Mouse (Mus musculus) heart, embryonic 11.5 days (tissue): ENCODE measurements around the gene Ubash3a. TPM values are rescaled to one million over a fixed set of nuclear protein-coding genes. Genes with fewer than 3 reads are reported as not detected.

ENCODE experiments used
- ATAC-seq: fragments of 200-750 bp; cut with Nextera tagmentation; replicated peaks from 2 replicates; pipeline ENCODE4 v1.8.0; 2017; ENCODE audit warnings: moderate library complexity; ENCODE audit not compliant: insufficient number of reproducible peaks, low FRiP score, low TSS enrichment
- H3K27ac ChIP-seq: fragments of 300-500 bp; sonication (generic); 2 replicates; pipeline ENCODE4 v1.5.1; 2014; ENCODE audit warnings: mild to moderate bottlenecking, low read depth, low read length
- H3K27me3 ChIP-seq: fragments of 300-500 bp; sonication (generic); 2 replicates; pipeline ENCODE4 v1.6.1; 2014; ENCODE audit warnings: mild to moderate bottlenecking, low read length, mixed read lengths; ENCODE audit not compliant: control insufficient read depth, insufficient read depth
- H3K36me3 ChIP-seq: fragments of 300-500 bp; sonication (generic); 2 replicates; pipeline ENCODE4 v1.6.1; 2014; ENCODE audit warnings: mild to moderate bottlenecking, low read length, moderate library complexity, mixed read lengths; ENCODE audit not compliant: control insufficient read depth, insufficient read depth
- H3K4me1 ChIP-seq: fragments of 300-500 bp; sonication (generic); 2 replicates; pipeline ENCODE4 v1.6.1; 2014; ENCODE audit warnings: low read length; ENCODE audit not compliant: control insufficient read depth, insufficient read depth
- H3K4me2 ChIP-seq: fragments of 300-500 bp; sonication (generic); 2 replicates; pipeline ENCODE4 v1.6.1; 2014; ENCODE audit warnings: mild to moderate bottlenecking, moderate library complexity
- H3K4me3 ChIP-seq: fragments of 300-500 bp; sonication (generic); 2 replicates; pipeline ENCODE4 v1.5.1; 2014; ENCODE audit warnings: low read depth, low read length
- H3K9ac ChIP-seq: fragments of 300-500 bp; sonication (generic); 2 replicates; pipeline ENCODE4 v1.6.1; 2014; ENCODE audit warnings: mild to moderate bottlenecking, low read depth, low read length, moderate library complexity
- H3K9me3 ChIP-seq: fragments of 300-500 bp; sonication (generic); replicated peaks from 2 replicates; pipeline ENCODE4 v1.6.1; 2016; ENCODE audit warnings: low read length; ENCODE audit not compliant: control insufficient read depth
- WGBS: fragments of 180-500 bp; shearing (Covaris S2); extraction: QIAGEN DNeasy Blood & Tissue Kit; methylation state at CpG from one replicate; pipeline ENCODE4 v1.1.7; 2014; ENCODE audit not compliant: insufficient replicate concordance; 5-methylcytosine and 5-hydroxymethylcytosine counted together
- polyA plus RNA-seq: library from polyadenylated mRNA; unstranded; fragments of >200 nt; fragmentation: Nextera tagmentation; extraction: Ambion mirVana; gene quantifications from 2 replicates; pipeline ENCODE4 v1.2.1, GENCODE M21; 2014

The Ubash3a gene
- polyA plus RNA-seq, 1 experiment from 2014 or later, result 2.9 TPM

DNA sequence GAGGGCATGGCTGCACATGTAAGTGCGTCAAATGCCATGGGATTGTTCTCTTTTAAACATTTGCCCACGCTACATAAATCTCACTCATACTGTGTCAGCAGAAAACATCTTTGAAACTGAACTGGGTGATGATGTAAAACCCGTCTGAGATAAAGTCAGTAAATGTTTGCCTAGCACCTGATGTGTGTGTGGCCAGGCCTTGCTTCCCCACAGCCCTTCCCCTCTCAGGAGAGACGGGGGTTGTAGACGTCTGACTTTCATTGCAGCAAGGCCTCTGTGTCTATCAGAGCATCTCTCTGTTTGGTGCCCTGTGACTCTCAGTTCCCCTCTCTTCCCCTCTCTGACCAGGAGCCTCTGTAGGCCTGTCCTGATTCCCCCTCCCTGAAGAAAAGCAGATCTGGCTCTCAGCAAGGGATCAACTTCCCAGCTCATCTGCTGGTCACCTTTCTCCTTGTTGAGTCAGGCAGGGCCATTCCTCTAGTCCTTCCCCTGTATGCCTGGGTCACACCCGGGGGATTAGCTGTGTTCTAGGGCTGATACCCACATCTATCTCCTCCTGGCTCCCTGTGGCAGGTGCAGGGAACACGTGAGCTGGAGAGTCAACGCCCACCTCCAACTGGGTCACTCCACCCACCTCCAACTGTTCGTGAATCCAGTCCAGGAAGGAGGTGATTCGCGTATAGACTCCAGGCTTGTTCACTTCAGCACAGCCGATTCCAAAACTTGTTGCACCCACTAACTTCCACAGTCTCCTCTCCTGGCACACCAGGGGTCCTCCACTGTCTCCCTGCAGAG lies 24.3 kb upstream of the Ubash3a start:
- no peak overlapping the region for H3K4me3 ChIP-seq
- 0 out of 2 replicates have a peak, but pooled peaks cover 4% of the 10 kb centered on the region for H3K27me3 ChIP-seq
- ATAC-seq, result no peak
- no peak overlapping the region for H3K27ac ChIP-seq
- no peaks in the 10 kb centered on the region for H3K4me1 ChIP-seq
- no peak overlapping the region for H3K9ac ChIP-seq
- no peaks in the 10 kb centered on the region for H3K36me3 ChIP-seq
- H3K4me2 ChIP-seq, result no peak overlapping the region
- 69% methylated on average over 12 of the region's 12 CpGs for WGBS
- H3K9me3 ChIP-seq, result no peaks in the 10 kb centered on the region

DNA sequence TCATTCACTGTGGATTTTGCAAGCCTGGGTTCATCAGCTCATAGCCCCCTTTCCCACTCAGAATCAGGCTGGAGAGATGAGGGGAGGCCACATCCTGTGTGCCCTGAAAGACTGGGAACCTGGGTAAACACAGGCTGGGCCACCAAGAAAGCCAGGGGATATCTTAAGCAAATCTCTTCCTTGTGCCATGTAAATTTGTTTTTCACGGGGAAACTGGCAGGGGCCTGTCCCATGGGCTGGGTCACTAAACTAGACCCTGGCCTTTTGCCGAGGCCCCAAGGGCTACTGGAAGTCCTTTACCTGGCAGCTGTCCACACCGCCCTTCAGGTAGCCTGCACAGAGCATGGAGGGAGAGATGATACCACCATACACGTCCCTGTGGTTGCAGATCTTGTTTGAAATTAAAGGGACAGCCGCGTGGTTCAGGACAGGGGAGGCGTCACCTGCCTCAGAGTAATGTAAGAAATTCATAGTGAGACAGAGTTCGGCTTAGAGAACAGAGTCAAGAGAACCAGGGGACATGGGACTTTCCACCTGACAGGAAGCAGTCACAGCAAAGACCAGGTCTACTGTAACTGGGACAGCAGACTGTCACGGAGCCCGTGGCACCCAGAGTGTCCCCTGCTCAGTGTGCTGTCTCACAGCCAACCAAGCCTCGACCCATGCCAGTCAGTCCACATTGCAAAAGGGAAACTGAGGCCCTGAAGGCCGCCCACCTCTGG lies 23.2 kb upstream of the Ubash3a start:
- H3K4me1 ChIP-seq, result no peaks in the 10 kb centered on the region
- no peak overlapping the region for H3K4me2 ChIP-seq
- H3K27ac ChIP-seq, result no peak overlapping the region
- H3K27me3 ChIP-seq, result 0 out of 2 replicates have a peak, but pooled peaks cover 4% of the 10 kb centered on the region
- 70% methylated on average over 12 of the region's 12 CpGs for WGBS
- H3K9me3 ChIP-seq, result no peaks in the 10 kb centered on the region
- no peaks in the 10 kb centered on the region for H3K36me3 ChIP-seq
- no peak overlapping the region for H3K9ac ChIP-seq
- no peak overlapping the region for H3K4me3 ChIP-seq
- no peak for ATAC-seq

DNA sequence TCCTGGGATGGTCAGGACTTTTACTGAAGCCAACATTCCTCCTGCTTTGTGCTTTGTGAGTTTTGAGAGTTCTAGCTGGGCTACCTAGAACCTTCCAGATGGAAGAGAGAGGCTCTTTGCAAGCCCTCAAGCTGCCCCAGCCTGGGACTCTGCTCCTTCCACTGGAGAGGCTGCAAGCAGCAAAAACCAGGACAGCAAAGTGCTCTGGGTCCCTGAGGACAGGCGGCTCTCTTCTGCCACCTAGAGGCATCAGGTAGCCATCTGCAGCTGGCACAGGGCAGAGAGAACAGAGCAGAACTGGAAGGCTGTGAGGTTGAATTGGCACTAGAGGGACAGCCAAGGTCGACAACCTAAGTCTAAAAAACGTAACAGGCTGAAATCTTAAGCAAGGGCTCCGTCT lies 20.3 kb upstream of the Ubash3a start:
- 19% methylated on average over 4 of the region's 4 CpGs for WGBS
- Histone ChIP-seq H3K27ac (no peak overlapping the region), H3K27me3 (peaks cover 3% of the 10 kb centered on the region; the same call in 1 of the 2 replicates), H3K36me3 (no peaks in the 10 kb centered on the region), H3K4me2 (no peak overlapping the region), H3K9ac (no peak overlapping the region), H3K4me1 (no peaks in the 10 kb centered on the region), H3K4me3 (no peak overlapping the region), H3K9me3 (no peaks in the 10 kb centered on the region)
- no peak for ATAC-seq

DNA sequence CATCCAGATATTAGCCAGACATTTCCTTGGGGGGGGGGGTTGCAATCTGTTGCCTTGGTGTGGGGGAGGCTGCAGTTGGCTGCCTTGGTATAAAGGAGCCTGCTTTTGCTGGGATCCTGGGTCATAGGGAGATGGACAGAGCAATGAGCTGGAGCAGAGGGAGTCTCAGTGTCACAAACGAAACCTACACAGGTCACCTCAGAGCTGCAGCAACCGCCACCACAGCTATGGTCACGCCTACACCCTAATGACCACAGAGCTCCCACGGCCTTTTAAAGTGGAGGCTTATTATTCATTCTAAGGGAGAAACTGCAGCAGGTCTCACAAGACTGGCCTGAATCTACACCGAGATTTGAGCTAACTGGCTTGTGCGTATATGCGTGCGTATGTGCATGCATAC lies 15.8 kb upstream of the Ubash3a start:
- WGBS, result 80% methylated on average over 8 of the region's 8 CpGs

DNA sequence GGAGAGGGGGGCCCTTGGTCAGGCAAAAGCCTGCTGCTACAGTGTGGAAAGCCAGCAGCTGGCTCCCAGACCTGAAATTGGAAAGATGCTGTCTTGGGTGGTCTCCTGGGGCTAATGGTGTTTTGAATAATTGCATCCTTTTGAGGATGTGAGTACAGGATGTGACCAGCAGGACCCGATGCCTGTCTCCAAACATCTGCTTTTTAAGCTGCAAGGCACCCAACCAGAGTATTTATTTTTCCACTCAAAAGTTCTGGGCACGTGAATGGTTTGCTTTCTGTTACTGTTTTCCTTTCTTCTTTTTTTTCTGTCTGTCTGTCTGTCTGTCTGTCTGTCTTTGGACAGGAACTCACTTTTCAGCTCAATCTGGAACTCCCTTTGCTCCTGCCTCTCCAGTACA lies 15.0 kb upstream of the Ubash3a start:
- H3K4me2 ChIP-seq, result no peak overlapping the region
- H3K9me3 ChIP-seq, result no peaks in the 10 kb centered on the region
- H3K36me3 ChIP-seq, result no peaks in the 10 kb centered on the region
- ATAC-seq, result no peak
- 60% methylated on average over 2 of the region's 2 CpGs for WGBS
- no peak overlapping the region for H3K27ac ChIP-seq
- H3K4me3 ChIP-seq, result no peak overlapping the region
- H3K9ac ChIP-seq, result no peak overlapping the region
- no peaks in the 10 kb centered on the region for H3K4me1 ChIP-seq
- peaks cover 3% of the 10 kb centered on the region; the same call in 1 of the 2 replicates for H3K27me3 ChIP-seq

More for the DNA sequence above, 15.8 kb upstream of the Ubash3a start:
- Histone ChIP-seq H3K4me1 (no peaks in the 10 kb centered on the region), H3K27ac (no peak overlapping the region), H3K36me3 (no peaks in the 10 kb centered on the region), H3K4me3 (no peak overlapping the region), H3K27me3 (peaks cover 3% of the 10 kb centered on the region; the same call in 1 of the 2 replicates), H3K9ac (no peak overlapping the region), H3K4me2 (no peak overlapping the region), H3K9me3 (no peaks in the 10 kb centered on the region)
- ATAC-seq, result no peak

DNA sequence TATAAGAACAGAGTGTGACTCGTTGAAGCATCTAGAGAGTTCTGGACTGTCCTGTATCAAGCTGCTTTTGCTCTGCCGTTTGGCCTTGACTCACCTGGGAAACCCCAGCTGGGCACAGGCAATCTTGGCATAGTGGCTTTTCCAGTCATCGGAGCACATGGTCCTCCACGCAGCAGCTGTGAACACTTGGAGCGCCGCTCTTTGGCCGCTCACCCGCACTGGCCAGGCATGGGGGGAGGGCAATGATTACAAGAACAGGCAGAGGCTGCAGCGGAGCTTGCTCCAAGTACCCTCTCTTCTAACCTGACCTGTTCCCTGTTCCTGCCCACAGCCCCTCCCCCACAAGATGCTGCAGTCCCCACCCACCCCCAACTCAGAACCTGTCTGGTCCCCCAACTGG lies 14.3 kb upstream of the Ubash3a start:
- Histone ChIP-seq H3K9ac (no peak overlapping the region), H3K4me3 (no peak overlapping the region), H3K9me3 (no peaks in the 10 kb centered on the region), H3K27ac (no peak overlapping the region), H3K36me3 (no peaks in the 10 kb centered on the region), H3K27me3 (peaks cover 3% of the 10 kb centered on the region; the same call in 1 of the 2 replicates), H3K4me1 (no peaks in the 10 kb centered on the region), H3K4me2 (no peak overlapping the region)
- WGBS, result 79% methylated on average over 9 of the region's 9 CpGs
- no peak for ATAC-seq

DNA sequence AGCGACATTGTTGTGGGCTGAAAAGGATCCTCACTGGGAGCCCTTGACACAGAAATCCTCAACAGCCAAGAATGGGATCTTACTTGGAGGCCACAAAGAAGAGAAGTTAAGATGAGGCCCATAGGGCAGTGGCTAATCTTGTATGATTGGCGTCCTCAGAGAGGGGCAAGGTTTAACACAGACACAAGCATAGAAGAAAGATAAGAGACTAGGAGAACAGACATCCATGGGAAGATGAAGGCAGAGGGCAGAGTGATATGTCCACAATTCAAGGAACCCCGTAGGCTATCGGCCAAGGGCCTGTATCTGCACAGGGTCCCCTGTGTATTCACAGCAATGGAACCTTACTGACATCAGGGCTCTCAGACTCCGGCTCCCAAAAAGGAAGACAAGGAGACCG lies 12.5 kb upstream of the Ubash3a start:
- no peak overlapping the region for H3K27ac ChIP-seq
- peaks cover 3% of the 10 kb centered on the region; the same call in 1 of the 2 replicates for H3K27me3 ChIP-seq
- 68% methylated on average over 6 of the region's 6 CpGs for WGBS
- no peaks in the 10 kb centered on the region for H3K9me3 ChIP-seq
- no peaks in the 10 kb centered on the region for H3K36me3 ChIP-seq
- no peaks in the 10 kb centered on the region for H3K4me1 ChIP-seq
- no peak for ATAC-seq
- H3K4me2 ChIP-seq, result no peak overlapping the region
- no peak overlapping the region for H3K4me3 ChIP-seq
- H3K9ac ChIP-seq, result no peak overlapping the region

DNA sequence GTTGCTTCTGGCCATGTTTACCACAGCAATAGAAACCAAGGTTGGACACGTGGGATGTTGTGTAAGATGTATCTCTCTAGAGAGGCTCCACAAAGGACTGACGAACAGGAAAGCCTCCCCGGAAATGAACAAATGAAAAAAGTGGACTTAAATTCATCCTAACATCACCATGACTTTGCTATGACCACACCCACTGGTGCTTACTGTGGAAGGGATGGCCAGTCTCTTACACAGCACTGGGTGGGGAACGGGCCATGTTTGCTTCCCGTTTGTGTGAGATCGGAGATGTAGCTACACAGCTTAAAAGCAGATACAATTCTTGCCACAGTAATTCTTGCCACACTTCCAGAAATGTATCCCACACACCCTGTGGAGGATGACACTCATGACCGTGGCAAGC lies 11.4 kb upstream of the Ubash3a start:
- ATAC-seq, result no peak
- Histone ChIP-seq H3K4me2 (no peak overlapping the region), H3K4me1 (no peaks in the 10 kb centered on the region), H3K27ac (no peak overlapping the region), H3K27me3 (no peaks in the 10 kb centered on the region; the same call in 1 of the 2 replicates), H3K4me3 (no peak overlapping the region), H3K36me3 (no peaks in the 10 kb centered on the region), H3K9me3 (no peaks in the 10 kb centered on the region), H3K9ac (no peak overlapping the region)
- 85% methylated on average over 7 of the region's 7 CpGs for WGBS
